Mouse (Mus musculus) layer of hippocampus, adult 9-11 months (tissue): ENCODE results near the gene Sept8.
A peak's percentile ranks its signal among the peaks of the same experiment; 100 is the strongest.

Experiments used
- DNase-seq: peaks from one replicate; pipeline ENCODE4 v3.0.0; 2022

Gene Sept8

GRCm38 (mm10) chr11:53496946-53497345 lies 22.1 kb upstream of the Sept8 start:
- DNase-seq, result peak; percentile 69

- no peak for DNase-seq
These were observed 18.5 kb upstream of the Sept8 start for GRCm38 (mm10) chr11:53500569-53500968.

GRCm38 (mm10) chr11:53502039-53502765 lies 16.9 kb upstream of the Sept8 start:
- DNase-seq, result no peak

- DNase-seq, result no peak
These were observed 15.3 kb upstream of the Sept8 start for GRCm38 (mm10) chr11:53503738-53504137.

- no peak for DNase-seq
These were observed 14.7 kb upstream of the Sept8 start for GRCm38 (mm10) chr11:53504376-53504775.

- DNase-seq, result no peak
These were observed 13.9 kb upstream of the Sept8 start for GRCm38 (mm10) chr11:53505026-53505663.

GRCm38 (mm10) chr11:53507098-53507805 lies 11.8 kb upstream of the Sept8 start:
- no peak for DNase-seq

GRCm38 (mm10) chr11:53508152-53508551 lies 10.9 kb upstream of the Sept8 start:
- no peak for DNase-seq

- DNase-seq, result no peak
These were observed 10.5 kb upstream of the Sept8 start for GRCm38 (mm10) chr11:53508591-53508990.

GRCm38 (mm10) chr11:53510351-53510750 lies 8.7 kb upstream of the Sept8 start:
- DNase-seq, result no peak

- no peak for DNase-seq
These were observed 2.1 kb upstream of the Sept8 start for GRCm38 (mm10) chr11:53516775-53517627.

GRCm38 (mm10) chr11:53518759-53519158 lies 298 bp upstream of the Sept8 start:
- no peak for DNase-seq

GRCm38 (mm10) chr11:53520122-53520978 lies 1.3 kb downstream of the Sept8 start:
- DNase-seq, result peak; percentile 76

- DNase-seq, result no peak
These were observed 2.2 kb downstream of the Sept8 start for GRCm38 (mm10) chr11:53521120-53521820.

GRCm38 (mm10) chr11:53521821-53522131 lies 2.7 kb downstream of the Sept8 start:
- no peak for DNase-seq

GRCm38 (mm10) chr11:53522362-53522761 lies 3.3 kb downstream of the Sept8 start:
- no peak for DNase-seq

GRCm38 (mm10) chr11:53522930-53523329 lies 3.9 kb downstream of the Sept8 start:
- DNase-seq, result peak; percentile 77

- DNase-seq, result no peak
These were observed 4.7 kb downstream of the Sept8 start for GRCm38 (mm10) chr11:53523545-53524405.

GRCm38 (mm10) chr11:53524905-53525304 lies 5.8 kb downstream of the Sept8 start:
- no peak for DNase-seq

GRCm38 (mm10) chr11:53525461-53525860 lies 6.4 kb downstream of the Sept8 start:
- no peak for DNase-seq
